Mouse (Mus musculus): ENCODE results near the gene Fitm2. TPM values are rescaled to one million over a fixed set of nuclear protein-coding genes. Genes with fewer than 3 reads are reported as not detected.

Fitm2 gene
- polyA plus RNA-seq (2015; fragmentation: Nextera tagmentation; extraction: Ambion mirVana), result 16.9 and 17.5 TPM in 2 replicates

- Histone ChIP-seq H3K36me3 (ENCODE audit: control insufficient read depth, insufficient read depth, low read length) (peaks cover 15% of the 10 kb centered on the region), H3K27me3 (ENCODE audit: control insufficient read depth, insufficient read depth, low read depth, low read length) (no peaks in the 10 kb centered on the region), H3K27ac (ENCODE audit: low read length) (peak within 1 kb of the TSS; percentile 75), H3K4me1 (ENCODE audit: control insufficient read depth, insufficient read depth, low read length) (peaks cover 9% of the 10 kb centered on the region), H3K9me3 (replicated peaks; ENCODE audit: control insufficient read depth, low read length, poor library complexity, severe bottlenecking) (no peaks in the 10 kb centered on the region), H3K4me3 (ENCODE audit: low read depth, low read length) (peak within 1 kb of the TSS; percentile 75), H3K4me2 (ENCODE audit: low read length) (peak within 1 kb of the TSS; percentile 79), H3K9ac (ENCODE audit: low read depth, low read length) (peak within 1 kb of the TSS; percentile 89)
- ATAC-seq, result peak; percentile 95
- 0% methylated on average over 30 of the region's 30 CpGs for WGBS
Observed at GRCm38 (mm10) chr2:163472466-163472851, at the start of gene Fitm2. Gene Fitm2 (minus strand): TSS chr2:163472629.

GRCm38 (mm10) chr2:163506300-163507004, 34.0 kb upstream of the Fitm2 start, which contains the start of gene Hnf4a:
Gene Hnf4a (plus strand): TSS chr2:163506808.
- no peaks in the 10 kb centered on the region for H3K9me3 ChIP-seq (replicated peaks; ENCODE audit: control insufficient read depth, low read length, poor library complexity, severe bottlenecking)
- no peak within 1 kb of the TSS for H3K4me2 ChIP-seq (ENCODE audit: low read length)
- no peak within 1 kb of the TSS for H3K27ac ChIP-seq (ENCODE audit: low read length)
- 91% methylated on average over 10 of the region's 10 CpGs for WGBS
- H3K9ac ChIP-seq (ENCODE audit: low read depth, low read length), result no peak within 1 kb of the TSS
- no peak within 1 kb of the TSS for H3K4me3 ChIP-seq (ENCODE audit: low read depth, low read length)
- no peaks in the 10 kb centered on the region for H3K4me1 ChIP-seq (ENCODE audit: control insufficient read depth, insufficient read depth, low read length)
- H3K27me3 ChIP-seq (ENCODE audit: control insufficient read depth, insufficient read depth, low read depth, low read length), result no peaks in the 10 kb centered on the region
- no peak for ATAC-seq
- no peaks in the 10 kb centered on the region for H3K36me3 ChIP-seq (ENCODE audit: control insufficient read depth, insufficient read depth, low read length)

GRCm38 (mm10) chr2:163503191-163503590, 30.8 kb upstream of the Fitm2 start:
- Histone ChIP-seq H3K4me2 (ENCODE audit: low read length) (no peak overlapping the region), H3K9me3 (replicated peaks; ENCODE audit: control insufficient read depth, low read length, poor library complexity, severe bottlenecking) (no peaks in the 10 kb centered on the region), H3K27ac (ENCODE audit: low read length) (no peak overlapping the region), H3K36me3 (ENCODE audit: control insufficient read depth, insufficient read depth, low read length) (no peaks in the 10 kb centered on the region), H3K9ac (ENCODE audit: low read depth, low read length) (no peak overlapping the region), H3K27me3 (ENCODE audit: control insufficient read depth, insufficient read depth, low read depth, low read length) (no peaks in the 10 kb centered on the region), H3K4me3 (ENCODE audit: low read depth, low read length) (no peak overlapping the region), H3K4me1 (ENCODE audit: control insufficient read depth, insufficient read depth, low read length) (no peaks in the 10 kb centered on the region)
- 79% methylated on average over 7 of the region's 7 CpGs for WGBS
- no peak for ATAC-seq

- Histone ChIP-seq H3K4me1 (ENCODE audit: control insufficient read depth, insufficient read depth, low read length) (no peaks in the 10 kb centered on the region), H3K36me3 (ENCODE audit: control insufficient read depth, insufficient read depth, low read length) (no peaks in the 10 kb centered on the region), H3K27ac (ENCODE audit: low read length) (no peak overlapping the region), H3K27me3 (ENCODE audit: control insufficient read depth, insufficient read depth, low read depth, low read length) (no peaks in the 10 kb centered on the region), H3K9ac (ENCODE audit: low read depth, low read length) (no peak overlapping the region), H3K4me3 (ENCODE audit: low read depth, low read length) (no peak overlapping the region), H3K9me3 (replicated peaks; ENCODE audit: control insufficient read depth, low read length, poor library complexity, severe bottlenecking) (no peaks in the 10 kb centered on the region), H3K4me2 (ENCODE audit: low read length) (no peak overlapping the region)
- no peak for ATAC-seq
- WGBS, result 60% methylated on average over 2 of the region's 2 CpGs
Observed at GRCm38 (mm10) chr2:163502219-163502618, 29.8 kb upstream of the Fitm2 start.

GRCm38 (mm10) chr2:163494456-163494855, 22.0 kb upstream of the Fitm2 start:
- H3K27ac ChIP-seq (ENCODE audit: low read length), result no peak overlapping the region
- ATAC-seq, result no peak
- no peaks in the 10 kb centered on the region for H3K4me1 ChIP-seq (ENCODE audit: control insufficient read depth, insufficient read depth, low read length)
- WGBS, result 46% methylated on average over 6 of the region's 6 CpGs
- no peak overlapping the region for H3K4me3 ChIP-seq (ENCODE audit: low read depth, low read length)
- no peak overlapping the region for H3K4me2 ChIP-seq (ENCODE audit: low read length)
- no peak overlapping the region for H3K9ac ChIP-seq (ENCODE audit: low read depth, low read length)
- H3K9me3 ChIP-seq (replicated peaks; ENCODE audit: control insufficient read depth, low read length, poor library complexity, severe bottlenecking), result no peaks in the 10 kb centered on the region
- no peaks in the 10 kb centered on the region for H3K27me3 ChIP-seq (ENCODE audit: control insufficient read depth, insufficient read depth, low read depth, low read length)
- H3K36me3 ChIP-seq (ENCODE audit: control insufficient read depth, insufficient read depth, low read length), result no peaks in the 10 kb centered on the region

- no peak overlapping the region for H3K4me2 ChIP-seq (ENCODE audit: low read length)
- H3K9ac ChIP-seq (ENCODE audit: low read depth, low read length), result no peak overlapping the region
- no peaks in the 10 kb centered on the region for H3K27me3 ChIP-seq (ENCODE audit: control insufficient read depth, insufficient read depth, low read depth, low read length)
- no peak overlapping the region for H3K27ac ChIP-seq (ENCODE audit: low read length)
- H3K36me3 ChIP-seq (ENCODE audit: control insufficient read depth, insufficient read depth, low read length), result no peaks in the 10 kb centered on the region
- H3K4me1 ChIP-seq (ENCODE audit: control insufficient read depth, insufficient read depth, low read length), result no peaks in the 10 kb centered on the region
- H3K9me3 ChIP-seq (replicated peaks; ENCODE audit: control insufficient read depth, low read length, poor library complexity, severe bottlenecking), result no peaks in the 10 kb centered on the region
- no peak overlapping the region for H3K4me3 ChIP-seq (ENCODE audit: low read depth, low read length)
- WGBS, result 44% methylated on average over 5 of the region's 5 CpGs
- ATAC-seq, result no peak
Observed at GRCm38 (mm10) chr2:163493976-163494375, 21.5 kb upstream of the Fitm2 start.

- no peak overlapping the region for H3K27ac ChIP-seq (ENCODE audit: low read length)
- 11% methylated on average over 5 of the region's 5 CpGs for WGBS
Observed at GRCm38 (mm10) chr2:163493031-163493430, 20.6 kb upstream of the Fitm2 start.

GRCm38 (mm10) chr2:163492018-163492417, 19.6 kb upstream of the Fitm2 start, which contains the start of gene R3hdml:
Gene R3hdml (plus strand): TSS chr2:163492318.
- ATAC-seq, result no peak
- Histone ChIP-seq H3K4me2 (ENCODE audit: low read length) (no peak within 1 kb of the TSS), H3K27ac (ENCODE audit: low read length) (no peak within 1 kb of the TSS), H3K9me3 (replicated peaks; ENCODE audit: control insufficient read depth, low read length, poor library complexity, severe bottlenecking) (no peaks in the 10 kb centered on the region), H3K4me1 (ENCODE audit: control insufficient read depth, insufficient read depth, low read length) (no peaks in the 10 kb centered on the region), H3K4me3 (ENCODE audit: low read depth, low read length) (no peak within 1 kb of the TSS), H3K27me3 (ENCODE audit: control insufficient read depth, insufficient read depth, low read depth, low read length) (no peaks in the 10 kb centered on the region), H3K36me3 (ENCODE audit: control insufficient read depth, insufficient read depth, low read length) (no peaks in the 10 kb centered on the region), H3K9ac (ENCODE audit: low read depth, low read length) (0 out of 2 replicates have a peak within 1 kb of the TSS, but pooled peaks have one; percentile 20)
- WGBS, result 78% methylated on average over 5 of the region's 5 CpGs

More at GRCm38 (mm10) chr2:163493031-163493430, 20.6 kb upstream of the Fitm2 start:
- H3K4me3 ChIP-seq (ENCODE audit: low read depth, low read length), result no peak overlapping the region
- H3K9me3 ChIP-seq (replicated peaks; ENCODE audit: control insufficient read depth, low read length, poor library complexity, severe bottlenecking), result no peaks in the 10 kb centered on the region
- no peaks in the 10 kb centered on the region for H3K36me3 ChIP-seq (ENCODE audit: control insufficient read depth, insufficient read depth, low read length)
- no peaks in the 10 kb centered on the region for H3K4me1 ChIP-seq (ENCODE audit: control insufficient read depth, insufficient read depth, low read length)
- H3K27me3 ChIP-seq (ENCODE audit: control insufficient read depth, insufficient read depth, low read depth, low read length), result no peaks in the 10 kb centered on the region
- no peak overlapping the region for H3K9ac ChIP-seq (ENCODE audit: low read depth, low read length)
- H3K4me2 ChIP-seq (ENCODE audit: low read length), result no peak overlapping the region
- no peak for ATAC-seq

GRCm38 (mm10) chr2:163491351-163491750, 18.9 kb upstream of the Fitm2 start:
- Histone ChIP-seq H3K27me3 (ENCODE audit: control insufficient read depth, insufficient read depth, low read depth, low read length) (no peaks in the 10 kb centered on the region), H3K4me2 (ENCODE audit: low read length) (no peak overlapping the region), H3K4me3 (ENCODE audit: low read depth, low read length) (no peak overlapping the region), H3K27ac (ENCODE audit: low read length) (no peak overlapping the region), H3K9me3 (replicated peaks; ENCODE audit: control insufficient read depth, low read length, poor library complexity, severe bottlenecking) (no peaks in the 10 kb centered on the region), H3K9ac (ENCODE audit: low read depth, low read length) (no peak overlapping the region), H3K36me3 (ENCODE audit: control insufficient read depth, insufficient read depth, low read length) (no peaks in the 10 kb centered on the region), H3K4me1 (ENCODE audit: control insufficient read depth, insufficient read depth, low read length) (no peaks in the 10 kb centered on the region)
- WGBS, result 67% methylated on average over 7 of the region's 7 CpGs
- ATAC-seq, result no peak

Data from midbrain, embryonic 16.5 days (tissue).